Mouse (Mus musculus) myocyte (in vitro differentiated cells): ENCODE data around the gene Ormdl2.

Source experiments
- MYOD1 ChIP-seq, 3 experiments: IDR thresholded peaks; one replicate each; pipeline ENCODE4 v1.6.1; 2011; ENCODE audit warnings: control low read depth in 2 of 3, low read depth in 2 of 3, mild to moderate bottlenecking in 2 of 3, moderate library complexity in 1 of 3; ENCODE audit not compliant: insufficient read length in 2 of 3, control insufficient read depth in 1 of 3
- POLR2A ChIP-seq: IDR thresholded peaks from one replicate; pipeline ENCODE4 v1.6.1; 2011; ENCODE audit warnings: low read depth, mild to moderate bottlenecking, control low read depth, moderate library complexity; ENCODE audit not compliant: insufficient read length
- POLR2AphosphoS2 ChIP-seq: IDR thresholded peaks from one replicate; pipeline ENCODE4 v1.6.1; 2011; ENCODE audit warnings: low read depth, control low read depth; ENCODE audit not compliant: insufficient read length
- USF1 ChIP-seq: IDR thresholded peaks from one replicate; pipeline ENCODE4 v1.6.1; 2011; ENCODE audit warnings: low read depth, mild to moderate bottlenecking, control low read depth, moderate library complexity

DNA sequence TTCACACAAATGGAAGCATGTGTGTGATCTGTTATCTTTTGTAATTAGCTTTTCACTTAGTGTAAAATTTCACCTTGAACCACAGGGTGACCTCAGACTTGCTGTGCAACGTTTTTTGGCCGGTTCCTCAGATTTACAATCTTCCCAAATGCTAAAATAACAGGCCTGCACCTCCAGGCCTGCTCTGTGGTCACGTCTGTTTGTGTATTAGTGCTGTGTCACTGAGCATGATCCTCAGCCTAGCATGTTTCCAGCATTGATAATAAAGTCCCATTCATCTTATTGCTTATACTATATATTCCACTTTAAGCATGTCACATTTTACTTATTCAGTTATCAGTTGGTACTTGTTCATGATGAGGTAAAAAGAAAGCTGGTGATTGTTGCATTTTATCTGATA is 28.9 kb upstream of the Ormdl2 start:
- TF ChIP-seq POLR2A = no peak
- TF ChIP-seq USF1 = no peak
- TF ChIP-seq POLR2AphosphoS2 = no peak
- TF ChIP-seq MYOD1 (IDR thresholded peaks at IDR 0.05; ENCODE audit: control insufficient read depth in 1 of 3, insufficient read length in 2 of 3, low read depth in 2 of 3) = no peak
